Mouse (Mus musculus) common myeloid progenitor, adult 5-6 weeks (primary cell): Measurements from ENCODE around the gene Adgrg1. TPM values are rescaled to one million over a fixed set of nuclear protein-coding genes. Genes with fewer than 3 reads are reported as not detected.

Source experiments
- ATAC-seq: replicated peaks from 2 replicates; pipeline ENCODE4 v1.8.0; 2016; ENCODE audit warnings: low read depth, mild to moderate bottlenecking, moderate TSS enrichment, inconsistent platforms; ENCODE audit not compliant: poor library complexity, severe bottlenecking
- total RNA-seq: library from RNA; stranded (forward); fragments of 200-1000, 187-1606 nt; gene quantifications from 2 replicates; pipeline ENCODE4 v1.2.3, GENCODE M21; 2017

The Adgrg1 gene
- total RNA-seq, 1 experiment from 2014 or later: 407 TPM

- ATAC-seq: peak; percentile 53
These were observed 1.3 kb upstream of the Adgrg1 start for GRCm38 (mm10) chr8:94973270-94973669.

- ATAC-seq: no peak
These were observed 765 bp upstream of the Adgrg1 start for GRCm38 (mm10) chr8:94973786-94974185.

- ATAC-seq: peak; percentile 24
These were observed 2.3 kb downstream of the Adgrg1 start for GRCm38 (mm10) chr8:94976651-94977417.

- ATAC-seq: no peak
These were observed 3.6 kb downstream of the Adgrg1 start for GRCm38 (mm10) chr8:94978131-94978530.

GRCm38 (mm10) chr8:94978593-94979319 lies 4.2 kb downstream of the Adgrg1 start:
- ATAC-seq: peak; percentile 33

GRCm38 (mm10) chr8:94980176-94980575 lies 5.6 kb downstream of the Adgrg1 start:
- no peak for ATAC-seq

- no peak for ATAC-seq
These were observed 6.4 kb downstream of the Adgrg1 start for GRCm38 (mm10) chr8:94980976-94981375.

GRCm38 (mm10) chr8:94981848-94982247 lies 7.3 kb downstream of the Adgrg1 start:
- ATAC-seq: no peak

- no peak for ATAC-seq
These were observed 8.6 kb downstream of the Adgrg1 start for GRCm38 (mm10) chr8:94983146-94983545.

- ATAC-seq: peak; percentile 50
These were observed 9.4 kb downstream of the Adgrg1 start for GRCm38 (mm10) chr8:94983881-94984516.

- ATAC-seq: peak; percentile 55
These were observed 10.5 kb downstream of the Adgrg1 start for GRCm38 (mm10) chr8:94985023-94985422.

- no peak for ATAC-seq
These were observed 12.1 kb downstream of the Adgrg1 start for GRCm38 (mm10) chr8:94986676-94987075.

GRCm38 (mm10) chr8:94987553-94987952 lies 13.0 kb downstream of the Adgrg1 start:
- no peak for ATAC-seq

GRCm38 (mm10) chr8:94988619-94989018 lies 14.1 kb downstream of the Adgrg1 start:
- no peak for ATAC-seq

GRCm38 (mm10) chr8:94989711-94990110 lies 15.2 kb downstream of the Adgrg1 start:
- no peak for ATAC-seq

- ATAC-seq: peak; percentile 17; the same call in 1 of the 2 replicates
These were observed 16.3 kb downstream of the Adgrg1 start for GRCm38 (mm10) chr8:94990598-94991453.

GRCm38 (mm10) chr8:94991454-94991994 lies 17.0 kb downstream of the Adgrg1 start:
- 0 out of 2 replicates have a peak, but pooled peaks have one; percentile 4 for ATAC-seq

GRCm38 (mm10) chr8:94992010-94992409 lies 17.5 kb downstream of the Adgrg1 start:
- no peak for ATAC-seq

GRCm38 (mm10) chr8:94992534-94992933 lies 18.0 kb downstream of the Adgrg1 start:
- no peak for ATAC-seq
